Mouse (Mus musculus): ENCODE results near the gene Rnd3. TPM values are rescaled to one million over a fixed set of nuclear protein-coding genes. Genes with fewer than 3 reads are reported as not detected.
A peak's percentile ranks its signal among the peaks of the same experiment; 100 is the strongest.

Gene Rnd3
- 261 and 278 TPM in 2 replicates for polyA plus RNA-seq (2014; fragmentation: Nextera tagmentation; extraction: Ambion mirVana)

- 0% methylated on average over 25 of the region's 25 CpGs for WGBS
- DNase-seq (ENCODE audit: low spot score) (peak; percentile 98), ATAC-seq (ENCODE audit: insufficient read depth, low FRiP score, low TSS enrichment) (peak; percentile 77)
- Histone ChIP-seq H3K4me2 (ENCODE audit: low read depth) (peak within 1 kb of the TSS; percentile 71), H3K4me1 (ENCODE audit: control insufficient read depth, insufficient read depth, low read length) (peaks cover 12% of the 10 kb centered on the region), H3K27ac (ENCODE audit: low read depth, low read length) (peak within 1 kb of the TSS; percentile 94), H3K4me3 (ENCODE audit: low read depth, low read length) (peak within 1 kb of the TSS; percentile 97), H3K27me3 (ENCODE audit: control insufficient read depth, insufficient read depth, low read length) (no peaks in the 10 kb centered on the region), H3K9me3 (ENCODE audit: control insufficient read depth, low read length) (no peaks in the 10 kb centered on the region), H3K9ac (ENCODE audit: low read length) (peak within 1 kb of the TSS; percentile 98), H3K36me3 (ENCODE audit: control insufficient read depth, insufficient read depth, low read length) (no peaks in the 10 kb centered on the region)
Measured at GRCm38 (mm10) chr2:51148975-51149374, at the start of gene Rnd3. Gene Rnd3, minus strand, starts transcription at chr2:51149111.

GRCm38 (mm10) chr2:51192319-51192718 is 43.4 kb upstream of the Rnd3 start:
- Histone ChIP-seq H3K4me2 (ENCODE audit: low read depth) (no peak overlapping the region), H3K9ac (ENCODE audit: low read length) (no peak overlapping the region), H3K9me3 (ENCODE audit: control insufficient read depth, low read length) (no peaks in the 10 kb centered on the region), H3K4me3 (ENCODE audit: low read depth, low read length) (no peak overlapping the region), H3K27ac (ENCODE audit: low read depth, low read length) (no peak overlapping the region), H3K27me3 (ENCODE audit: control insufficient read depth, insufficient read depth, low read length) (no peaks in the 10 kb centered on the region), H3K36me3 (ENCODE audit: control insufficient read depth, insufficient read depth, low read length) (no peaks in the 10 kb centered on the region), H3K4me1 (ENCODE audit: control insufficient read depth, insufficient read depth, low read length) (no peaks in the 10 kb centered on the region)
- no peak for DNase-seq (ENCODE audit: low spot score)
- WGBS = 61% methylated on average over 2 of the region's 2 CpGs
- ATAC-seq (ENCODE audit: insufficient read depth, low FRiP score, low TSS enrichment) = no peak

GRCm38 (mm10) chr2:51185762-51186161 is 36.9 kb upstream of the Rnd3 start:
- Histone ChIP-seq H3K36me3 (ENCODE audit: control insufficient read depth, insufficient read depth, low read length) (no peaks in the 10 kb centered on the region), H3K4me2 (ENCODE audit: low read depth) (no peak overlapping the region), H3K27me3 (ENCODE audit: control insufficient read depth, insufficient read depth, low read length) (no peaks in the 10 kb centered on the region), H3K9ac (ENCODE audit: low read length) (no peak overlapping the region), H3K4me3 (ENCODE audit: low read depth, low read length) (no peak overlapping the region), H3K27ac (ENCODE audit: low read depth, low read length) (no peak overlapping the region), H3K9me3 (ENCODE audit: control insufficient read depth, low read length) (no peaks in the 10 kb centered on the region), H3K4me1 (ENCODE audit: control insufficient read depth, insufficient read depth, low read length) (no peaks in the 10 kb centered on the region)
- no peak for ATAC-seq (ENCODE audit: insufficient read depth, low FRiP score, low TSS enrichment)
- 93% methylated on average over 2 of the region's 2 CpGs for WGBS
- no peak for DNase-seq (ENCODE audit: low spot score)

GRCm38 (mm10) chr2:51182990-51183389 is 34.1 kb upstream of the Rnd3 start:
- H3K4me1 ChIP-seq (ENCODE audit: control insufficient read depth, insufficient read depth, low read length) = no peaks in the 10 kb centered on the region
- ATAC-seq (ENCODE audit: insufficient read depth, low FRiP score, low TSS enrichment) = no peak
- H3K27me3 ChIP-seq (ENCODE audit: control insufficient read depth, insufficient read depth, low read length) = no peaks in the 10 kb centered on the region
- H3K9me3 ChIP-seq (ENCODE audit: control insufficient read depth, low read length) = no peaks in the 10 kb centered on the region
- no peak overlapping the region for H3K4me2 ChIP-seq (ENCODE audit: low read depth)
- no peak overlapping the region for H3K4me3 ChIP-seq (ENCODE audit: low read depth, low read length)
- H3K9ac ChIP-seq (ENCODE audit: low read length) = no peak overlapping the region
- DNase-seq (ENCODE audit: low spot score) = no peak
- H3K36me3 ChIP-seq (ENCODE audit: control insufficient read depth, insufficient read depth, low read length) = no peaks in the 10 kb centered on the region
- WGBS = 83% methylated on average over 4 of the region's 4 CpGs
- no peak overlapping the region for H3K27ac ChIP-seq (ENCODE audit: low read depth, low read length)

- H3K27me3 ChIP-seq (ENCODE audit: control insufficient read depth, insufficient read depth, low read length) = no peaks in the 10 kb centered on the region
- no peaks in the 10 kb centered on the region for H3K4me1 ChIP-seq (ENCODE audit: control insufficient read depth, insufficient read depth, low read length)
- H3K36me3 ChIP-seq (ENCODE audit: control insufficient read depth, insufficient read depth, low read length) = no peaks in the 10 kb centered on the region
- no peak overlapping the region for H3K4me2 ChIP-seq (ENCODE audit: low read depth)
- H3K9ac ChIP-seq (ENCODE audit: low read length) = no peak overlapping the region
- no peak overlapping the region for H3K27ac ChIP-seq (ENCODE audit: low read depth, low read length)
- no peak for ATAC-seq (ENCODE audit: insufficient read depth, low FRiP score, low TSS enrichment)
- no peak for DNase-seq (ENCODE audit: low spot score)
- H3K4me3 ChIP-seq (ENCODE audit: low read depth, low read length) = no peak overlapping the region
- no peaks in the 10 kb centered on the region for H3K9me3 ChIP-seq (ENCODE audit: control insufficient read depth, low read length)
Measured at GRCm38 (mm10) chr2:51181376-51181775, 32.5 kb upstream of the Rnd3 start.

- H3K4me3 ChIP-seq (ENCODE audit: low read depth, low read length) = no peak overlapping the region
- no peaks in the 10 kb centered on the region for H3K27me3 ChIP-seq (ENCODE audit: control insufficient read depth, insufficient read depth, low read length)
- H3K9me3 ChIP-seq (ENCODE audit: control insufficient read depth, low read length) = no peaks in the 10 kb centered on the region
- no peak overlapping the region for H3K9ac ChIP-seq (ENCODE audit: low read length)
- H3K36me3 ChIP-seq (ENCODE audit: control insufficient read depth, insufficient read depth, low read length) = no peaks in the 10 kb centered on the region
- H3K27ac ChIP-seq (ENCODE audit: low read depth, low read length) = no peak overlapping the region
- DNase-seq (ENCODE audit: low spot score) (no peak), ATAC-seq (ENCODE audit: insufficient read depth, low FRiP score, low TSS enrichment) (no peak)
- 80% methylated on average over 3 of the region's 3 CpGs for WGBS
- no peaks in the 10 kb centered on the region for H3K4me1 ChIP-seq (ENCODE audit: control insufficient read depth, insufficient read depth, low read length)
- no peak overlapping the region for H3K4me2 ChIP-seq (ENCODE audit: low read depth)
Measured at GRCm38 (mm10) chr2:51179096-51179495, 30.2 kb upstream of the Rnd3 start.

GRCm38 (mm10) chr2:51177615-51178014 is 28.7 kb upstream of the Rnd3 start:
- H3K4me3 ChIP-seq (ENCODE audit: low read depth, low read length) = no peak overlapping the region
- no peak overlapping the region for H3K27ac ChIP-seq (ENCODE audit: low read depth, low read length)
- no peaks in the 10 kb centered on the region for H3K36me3 ChIP-seq (ENCODE audit: control insufficient read depth, insufficient read depth, low read length)
- no peaks in the 10 kb centered on the region for H3K27me3 ChIP-seq (ENCODE audit: control insufficient read depth, insufficient read depth, low read length)
- 82% methylated on average over 3 of the region's 3 CpGs for WGBS
- DNase-seq (ENCODE audit: low spot score) (no peak), ATAC-seq (ENCODE audit: insufficient read depth, low FRiP score, low TSS enrichment) (no peak)
- H3K4me1 ChIP-seq (ENCODE audit: control insufficient read depth, insufficient read depth, low read length) = no peaks in the 10 kb centered on the region
- no peaks in the 10 kb centered on the region for H3K9me3 ChIP-seq (ENCODE audit: control insufficient read depth, low read length)
- no peak overlapping the region for H3K9ac ChIP-seq (ENCODE audit: low read length)
- no peak overlapping the region for H3K4me2 ChIP-seq (ENCODE audit: low read depth)

GRCm38 (mm10) chr2:51175276-51175675 is 26.4 kb upstream of the Rnd3 start:
- Histone ChIP-seq H3K27me3 (ENCODE audit: control insufficient read depth, insufficient read depth, low read length) (no peaks in the 10 kb centered on the region), H3K4me1 (ENCODE audit: control insufficient read depth, insufficient read depth, low read length) (no peaks in the 10 kb centered on the region), H3K9me3 (ENCODE audit: control insufficient read depth, low read length) (no peaks in the 10 kb centered on the region), H3K36me3 (ENCODE audit: control insufficient read depth, insufficient read depth, low read length) (no peaks in the 10 kb centered on the region), H3K9ac (ENCODE audit: low read length) (no peak overlapping the region), H3K27ac (ENCODE audit: low read depth, low read length) (no peak overlapping the region), H3K4me2 (ENCODE audit: low read depth) (no peak overlapping the region), H3K4me3 (ENCODE audit: low read depth, low read length) (no peak overlapping the region)
- WGBS = 96% methylated on average over 5 of the region's 5 CpGs
- no peak for DNase-seq (ENCODE audit: low spot score)
- ATAC-seq (ENCODE audit: insufficient read depth, low FRiP score, low TSS enrichment) = no peak

GRCm38 (mm10) chr2:51161110-51161509 is 12.2 kb upstream of the Rnd3 start:
- Histone ChIP-seq H3K27ac (ENCODE audit: low read depth, low read length) (no peak overlapping the region), H3K4me3 (ENCODE audit: low read depth, low read length) (no peak overlapping the region), H3K4me2 (ENCODE audit: low read depth) (no peak overlapping the region), H3K36me3 (ENCODE audit: control insufficient read depth, insufficient read depth, low read length) (no peaks in the 10 kb centered on the region), H3K27me3 (ENCODE audit: control insufficient read depth, insufficient read depth, low read length) (no peaks in the 10 kb centered on the region), H3K9ac (ENCODE audit: low read length) (no peak overlapping the region), H3K4me1 (ENCODE audit: control insufficient read depth, insufficient read depth, low read length) (no peaks in the 10 kb centered on the region), H3K9me3 (ENCODE audit: control insufficient read depth, low read length) (no peaks in the 10 kb centered on the region)
- ATAC-seq (ENCODE audit: insufficient read depth, low FRiP score, low TSS enrichment) (no peak), DNase-seq (ENCODE audit: low spot score) (no peak)
- WGBS = 92% methylated on average over 2 of the region's 2 CpGs
